Mouse (Mus musculus) bone marrow, adult 2 months (tissue): ENCODE measurements around the gene 6030458C11Rik.

Experiments
- CTCF ChIP-seq: fragments of 200-500 bp; IDR thresholded peaks from 2 replicates; pipeline ENCODE4 v1.5.1; 2011; ENCODE audit warnings: low read length, control low read depth; ENCODE audit not compliant: control insufficient read depth, insufficient read depth
- POLR2A ChIP-seq: fragments of 200-500 bp; IDR thresholded peaks from 2 replicates; pipeline ENCODE4 v1.6.1; 2011; ENCODE audit warnings: low read depth, mild to moderate bottlenecking, control low read depth, low read length, borderline replicate concordance; ENCODE audit not compliant: control insufficient read depth

- TF ChIP-seq CTCF: no peak
- no peak for TF ChIP-seq POLR2A
Measured at GRCm38 (mm10) chr15:12865595-12866314, 41.3 kb upstream of the 6030458C11Rik start.
